Mouse (Mus musculus): ENCODE results near the gene Tmem246. TPM values are rescaled to one million over a fixed set of nuclear protein-coding genes. Genes with fewer than 3 reads are reported as not detected.

The Tmem246 gene
- polyA plus RNA-seq, 1 experiment from 2014 or later, result 55.8 TPM

- H3K4me2 ChIP-seq (replicated peaks), result peak overlapping the region; percentile 24
- no peak overlapping the region for H3K27ac ChIP-seq (replicated peaks)
- WGBS, result 61% methylated on average over 20 of the region's 20 CpGs
- peak; percentile 95 for ATAC-seq (replicated peaks)
- H3K27me3 ChIP-seq, result no peaks in the 10 kb centered on the region
- no peak overlapping the region for H3K9ac ChIP-seq (replicated peaks)
- H3K4me3 ChIP-seq, result no peak overlapping the region
- H3K9me3 ChIP-seq, result no peaks in the 10 kb centered on the region
- H3K36me3 ChIP-seq, result no peaks in the 10 kb centered on the region
- peaks cover 11% of the 10 kb centered on the region for H3K4me1 ChIP-seq
Measured at GRCm38 (mm10) chr4:49559915-49560772, 37.5 kb downstream of the Tmem246 start.

- Histone ChIP-seq H3K4me1 (peaks cover 11% of the 10 kb centered on the region), H3K27ac (replicated peaks) (no peak overlapping the region), H3K4me2 (replicated peaks) (no peak overlapping the region), H3K27me3 (no peaks in the 10 kb centered on the region), H3K9me3 (no peaks in the 10 kb centered on the region), H3K9ac (replicated peaks) (no peak overlapping the region), H3K36me3 (no peaks in the 10 kb centered on the region), H3K4me3 (no peak overlapping the region)
- ATAC-seq (replicated peaks), result no peak
- 90% methylated on average over 2 of the region's 2 CpGs for WGBS
Measured at GRCm38 (mm10) chr4:49558181-49558580, 39.5 kb downstream of the Tmem246 start.

GRCm38 (mm10) chr4:49557375-49557774 lies 40.3 kb downstream of the Tmem246 start:
- peaks cover 11% of the 10 kb centered on the region for H3K4me1 ChIP-seq
- no peaks in the 10 kb centered on the region for H3K9me3 ChIP-seq
- WGBS, result 95% methylated on average over 7 of the region's 7 CpGs
- no peak for ATAC-seq (replicated peaks)
- no peak overlapping the region for H3K4me3 ChIP-seq
- no peak overlapping the region for H3K27ac ChIP-seq (replicated peaks)
- no peak overlapping the region for H3K9ac ChIP-seq (replicated peaks)
- no peaks in the 10 kb centered on the region for H3K27me3 ChIP-seq
- no peaks in the 10 kb centered on the region for H3K36me3 ChIP-seq
- H3K4me2 ChIP-seq (replicated peaks), result no peak overlapping the region

- H3K4me1 ChIP-seq, result no peaks in the 10 kb centered on the region
- H3K4me2 ChIP-seq (replicated peaks), result no peak overlapping the region
- no peak for ATAC-seq (replicated peaks)
- WGBS, result 87% methylated on average over 5 of the region's 5 CpGs
- H3K4me3 ChIP-seq, result no peak overlapping the region
- H3K27me3 ChIP-seq, result no peaks in the 10 kb centered on the region
- H3K36me3 ChIP-seq, result no peaks in the 10 kb centered on the region
- H3K27ac ChIP-seq (replicated peaks), result no peak overlapping the region
- no peak overlapping the region for H3K9ac ChIP-seq (replicated peaks)
- H3K9me3 ChIP-seq, result no peaks in the 10 kb centered on the region
Measured at GRCm38 (mm10) chr4:49553380-49553779, 44.3 kb downstream of the Tmem246 start.

GRCm38 (mm10) chr4:49549383-49549782 lies 48.3 kb downstream of the Tmem246 start, which contains the start of gene Aldob:
Gene Aldob, minus strand, starts transcription at chr4:49549546.
- Histone ChIP-seq H3K9ac (replicated peaks) (no peak within 1 kb of the TSS), H3K27ac (replicated peaks) (no peak within 1 kb of the TSS), H3K36me3 (no peaks in the 10 kb centered on the region), H3K4me2 (replicated peaks) (no peak within 1 kb of the TSS), H3K27me3 (no peaks in the 10 kb centered on the region), H3K4me3 (no peak within 1 kb of the TSS), H3K9me3 (no peaks in the 10 kb centered on the region), H3K4me1 (no peaks in the 10 kb centered on the region)
- no peak for ATAC-seq (replicated peaks)
- WGBS, result 74% methylated on average over 3 of the region's 3 CpGs

- no peaks in the 10 kb centered on the region for H3K9me3 ChIP-seq
- no peaks in the 10 kb centered on the region for H3K27me3 ChIP-seq
- H3K4me2 ChIP-seq (replicated peaks), result no peak overlapping the region
- no peak for ATAC-seq (replicated peaks)
- H3K36me3 ChIP-seq, result no peaks in the 10 kb centered on the region
- no peak overlapping the region for H3K9ac ChIP-seq (replicated peaks)
- 89% methylated on average over 7 of the region's 7 CpGs for WGBS
- H3K4me1 ChIP-seq, result no peaks in the 10 kb centered on the region
- no peak overlapping the region for H3K27ac ChIP-seq (replicated peaks)
- no peak overlapping the region for H3K4me3 ChIP-seq
Measured at GRCm38 (mm10) chr4:49547544-49548219, 50.0 kb downstream of the Tmem246 start.

- WGBS, result 75% methylated on average over 6 of the region's 6 CpGs
- no peaks in the 10 kb centered on the region for H3K9me3 ChIP-seq
- no peak overlapping the region for H3K4me3 ChIP-seq
- no peak overlapping the region for H3K27ac ChIP-seq (replicated peaks)
- no peak overlapping the region for H3K4me2 ChIP-seq (replicated peaks)
- H3K9ac ChIP-seq (replicated peaks), result no peak overlapping the region
- no peaks in the 10 kb centered on the region for H3K4me1 ChIP-seq
- ATAC-seq (replicated peaks), result no peak
- H3K27me3 ChIP-seq, result no peaks in the 10 kb centered on the region
- H3K36me3 ChIP-seq, result no peaks in the 10 kb centered on the region
Measured at GRCm38 (mm10) chr4:49546873-49547543, 50.7 kb downstream of the Tmem246 start.

- ATAC-seq (replicated peaks), result no peak
- no peaks in the 10 kb centered on the region for H3K4me1 ChIP-seq
- no peak overlapping the region for H3K27ac ChIP-seq (replicated peaks)
- H3K9me3 ChIP-seq, result no peaks in the 10 kb centered on the region
- no peak overlapping the region for H3K4me3 ChIP-seq
- H3K9ac ChIP-seq (replicated peaks), result no peak overlapping the region
- no peaks in the 10 kb centered on the region for H3K27me3 ChIP-seq
- H3K36me3 ChIP-seq, result no peaks in the 10 kb centered on the region
- 88% methylated on average over 2 of the region's 2 CpGs for WGBS
- H3K4me2 ChIP-seq (replicated peaks), result no peak overlapping the region
Measured at GRCm38 (mm10) chr4:49546026-49546425, 51.6 kb downstream of the Tmem246 start.

- 74% methylated on average over 3 of the region's 3 CpGs for WGBS
- ATAC-seq (replicated peaks), result no peak
- no peak overlapping the region for H3K27ac ChIP-seq (replicated peaks)
Measured at GRCm38 (mm10) chr4:49540966-49541365, 56.7 kb downstream of the Tmem246 start.

GRCm38 (mm10) chr4:49539665-49540064 lies 58.0 kb downstream of the Tmem246 start:
- Histone ChIP-seq H3K4me2 (replicated peaks) (no peak overlapping the region), H3K9ac (replicated peaks) (no peak overlapping the region), H3K4me3 (no peak overlapping the region), H3K27ac (replicated peaks) (no peak overlapping the region), H3K4me1 (no peaks in the 10 kb centered on the region), H3K36me3 (no peaks in the 10 kb centered on the region), H3K9me3 (no peaks in the 10 kb centered on the region), H3K27me3 (no peaks in the 10 kb centered on the region)
- whole genome bisulfite sequencing, result 52% methylated on average over 6 of the region's 6 CpGs
- no peak for ATAC-seq (replicated peaks)

More at GRCm38 (mm10) chr4:49540966-49541365, 56.7 kb downstream of the Tmem246 start:
- no peak overlapping the region for H3K4me2 ChIP-seq (replicated peaks)
- no peak overlapping the region for H3K9ac ChIP-seq (replicated peaks)
- no peaks in the 10 kb centered on the region for H3K9me3 ChIP-seq
- no peaks in the 10 kb centered on the region for H3K4me1 ChIP-seq
- no peaks in the 10 kb centered on the region for H3K36me3 ChIP-seq
- H3K27me3 ChIP-seq, result no peaks in the 10 kb centered on the region
- no peak overlapping the region for H3K4me3 ChIP-seq

- no peaks in the 10 kb centered on the region for H3K9me3 ChIP-seq
- H3K4me3 ChIP-seq, result no peak overlapping the region
- no peak overlapping the region for H3K27ac ChIP-seq (replicated peaks)
- no peak overlapping the region for H3K4me2 ChIP-seq (replicated peaks)
- no peaks in the 10 kb centered on the region for H3K27me3 ChIP-seq
- ATAC-seq (replicated peaks), result no peak
- H3K9ac ChIP-seq (replicated peaks), result no peak overlapping the region
- no peaks in the 10 kb centered on the region for H3K4me1 ChIP-seq
- 0 out of 2 replicates have a peak, but pooled peaks cover 11% of the 10 kb centered on the region for H3K36me3 ChIP-seq
- 89% methylated on average over 4 of the region's 4 CpGs for WGBS
Measured at GRCm38 (mm10) chr4:49536671-49537070, 61.0 kb downstream of the Tmem246 start.

GRCm38 (mm10) chr4:49535675-49536294 lies 61.9 kb downstream of the Tmem246 start:
- 96% methylated on average over 4 of the region's 4 CpGs for WGBS
- H3K27me3 ChIP-seq, result no peaks in the 10 kb centered on the region
- no peak overlapping the region for H3K9ac ChIP-seq (replicated peaks)
- no peak for ATAC-seq (replicated peaks)
- no peak overlapping the region for H3K27ac ChIP-seq (replicated peaks)
- no peaks in the 10 kb centered on the region for H3K4me1 ChIP-seq
- H3K4me2 ChIP-seq (replicated peaks), result no peak overlapping the region
- H3K4me3 ChIP-seq, result no peak overlapping the region
- no peaks in the 10 kb centered on the region for H3K9me3 ChIP-seq
- H3K36me3 ChIP-seq, result peaks cover 15% of the 10 kb centered on the region

Data from forebrain, embryonic 15.5 days (tissue).